Mouse (Mus musculus) thymus, postnatal 0 days (tissue): ENCODE results near the gene Mier1. TPM values are rescaled to one million over a fixed set of nuclear protein-coding genes. Genes with fewer than 3 reads are reported as not detected.
A peak's percentile ranks its signal among the peaks of the same experiment; 100 is the strongest.

Experiments
- DNase-seq: peaks from one replicate; pipeline ENCODE4 v3.0.0-alpha.2; 2015; ENCODE audit warnings: low spot score
- polyA plus RNA-seq: library from polyadenylated mRNA; unstranded; fragments of >200 nt; fragmentation: Nextera tagmentation; extraction: Ambion mirVana; gene quantifications from 2 replicates; pipeline ENCODE4 v1.2.1, GENCODE M21; 2015

The Mier1 gene
- 116 and 169 TPM in 2 replicates for polyA plus RNA-seq

DNA sequence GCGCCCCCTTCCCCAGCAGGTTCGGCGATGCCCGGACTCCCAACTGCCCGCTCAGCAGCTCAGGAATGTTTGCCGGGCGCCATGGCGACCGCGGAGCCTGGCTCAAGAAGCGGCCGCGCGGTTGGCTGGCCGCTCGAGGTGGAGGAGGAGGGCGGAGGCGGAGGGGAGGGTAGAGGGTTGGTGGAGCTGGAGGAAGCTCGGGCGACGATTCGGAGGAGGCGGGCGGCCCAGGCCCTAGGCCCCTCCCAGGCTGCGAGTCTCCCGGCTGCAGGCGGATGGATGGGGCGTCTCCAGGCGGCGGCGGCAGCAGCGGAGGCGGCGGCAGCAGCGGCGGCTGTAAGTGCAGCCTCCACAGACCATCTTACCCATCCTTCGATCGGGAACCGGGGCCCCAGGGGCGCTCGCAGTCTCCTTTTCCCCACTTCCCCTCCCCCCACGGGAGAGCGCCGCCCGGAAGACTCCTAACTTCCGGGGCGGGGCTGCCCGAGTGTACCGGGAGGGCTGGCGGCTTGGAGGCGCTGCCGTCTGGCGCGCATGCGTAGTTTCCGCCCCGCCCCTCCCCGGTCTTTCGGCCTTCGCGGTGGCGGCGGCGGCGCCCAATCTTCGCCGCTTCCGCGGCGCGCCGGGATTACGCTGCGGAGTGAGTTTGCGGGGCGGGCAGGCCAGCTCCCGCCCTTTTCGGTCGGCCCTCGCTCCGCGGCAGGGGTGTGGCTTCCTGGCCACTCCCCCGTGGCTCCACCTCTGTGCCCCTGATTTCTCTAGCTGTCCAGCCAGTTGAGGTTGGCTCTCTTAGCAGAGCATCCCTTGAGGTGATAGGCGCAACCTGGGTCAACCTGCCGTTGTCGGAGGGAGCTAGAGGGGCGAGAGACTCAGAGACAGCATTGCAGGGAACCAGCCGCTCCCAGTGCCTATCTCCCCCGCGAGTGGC is at the start of gene Mier1, which contains the start of gene Wdr78:
Gene Mier1, plus strand, starts transcription at position 207 of the 928 bp plus-strand sequence.
Gene Wdr78, minus strand, starts transcription at position 372 of the 928 bp plus-strand sequence.
- DNase-seq: peak; percentile 98

DNA sequence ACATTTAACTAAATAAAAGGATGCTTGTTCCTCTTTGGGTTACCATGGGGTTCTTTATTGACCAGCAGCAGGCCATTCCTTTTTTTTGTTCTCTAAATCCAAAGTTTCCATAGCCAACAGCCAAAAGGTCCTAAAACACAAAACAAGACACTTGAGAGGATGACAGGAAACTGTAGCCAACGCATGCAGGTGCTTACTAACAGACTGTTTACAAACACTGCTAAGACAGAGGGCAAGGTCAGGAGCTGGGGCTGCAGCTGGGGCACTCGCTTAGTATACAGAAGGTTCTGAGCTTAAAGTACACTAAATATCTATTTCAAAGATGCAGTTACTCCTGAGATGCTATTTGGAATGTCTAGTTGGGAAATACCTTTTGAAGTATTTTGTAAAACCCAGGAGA is 49.8 kb upstream of the Mier1 start:
- peak; percentile 75 for DNase-seq

- DNase-seq: peak; percentile 91
These were observed 49.2 kb upstream of the Mier1 start for GRCm38 (mm10) chr4:103064976-103065375.

DNA sequence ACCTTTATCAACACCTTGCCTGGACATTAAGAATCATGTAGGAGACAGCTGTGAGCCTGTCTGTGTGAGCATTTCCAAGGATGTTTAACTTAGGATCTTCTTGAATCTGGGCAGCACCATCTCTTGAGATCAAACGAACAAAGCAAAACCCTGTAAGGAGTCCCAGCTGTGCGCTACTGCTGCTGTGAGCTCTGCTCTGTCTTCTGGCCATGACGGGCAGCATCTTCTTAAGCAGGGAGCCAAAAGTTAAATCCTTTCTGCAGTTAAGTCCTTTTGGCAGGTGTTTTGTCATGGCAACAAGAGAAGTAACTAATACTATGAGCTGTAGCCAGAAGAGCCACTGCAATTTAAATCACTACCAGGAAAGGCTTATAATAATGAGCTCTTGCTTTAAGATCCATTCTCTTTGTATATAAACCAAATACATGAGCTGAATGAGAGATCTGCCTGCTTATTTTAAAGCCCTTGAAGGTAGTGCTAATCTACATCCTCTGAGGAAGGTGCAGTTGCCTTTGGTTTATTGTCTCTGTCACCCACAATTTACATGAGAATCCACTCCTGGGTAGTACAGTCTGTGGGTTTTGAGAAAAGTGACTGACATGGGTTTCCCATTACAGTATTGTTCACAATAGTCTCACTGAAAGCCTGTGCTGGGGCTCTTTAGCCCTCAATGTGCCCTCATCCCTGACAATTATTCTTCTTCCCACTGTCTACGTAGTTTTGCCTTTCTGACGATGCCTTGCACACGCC is 46.1 kb upstream of the Mier1 start:
- DNase-seq: peak; percentile 64

DNA sequence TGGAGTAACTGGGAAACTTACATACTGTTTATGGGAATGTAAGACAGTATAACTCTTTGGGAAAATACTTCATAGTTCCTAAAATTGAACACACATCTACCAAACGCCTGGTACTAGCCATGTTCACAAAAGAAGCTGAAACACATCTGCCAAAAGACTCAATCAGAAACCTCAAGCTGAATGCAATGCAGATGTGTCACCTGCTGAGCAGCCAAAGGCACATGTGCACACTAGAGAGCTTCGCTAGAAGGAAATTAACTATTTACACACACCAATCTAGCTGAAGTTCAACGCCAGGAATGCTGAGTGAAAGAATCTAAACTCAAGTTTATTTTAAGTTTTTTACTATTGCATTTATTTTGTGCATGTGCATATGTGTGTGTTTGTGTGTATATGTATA is 43.6 kb upstream of the Mier1 start:
- DNase-seq: peak; percentile 68

DNA sequence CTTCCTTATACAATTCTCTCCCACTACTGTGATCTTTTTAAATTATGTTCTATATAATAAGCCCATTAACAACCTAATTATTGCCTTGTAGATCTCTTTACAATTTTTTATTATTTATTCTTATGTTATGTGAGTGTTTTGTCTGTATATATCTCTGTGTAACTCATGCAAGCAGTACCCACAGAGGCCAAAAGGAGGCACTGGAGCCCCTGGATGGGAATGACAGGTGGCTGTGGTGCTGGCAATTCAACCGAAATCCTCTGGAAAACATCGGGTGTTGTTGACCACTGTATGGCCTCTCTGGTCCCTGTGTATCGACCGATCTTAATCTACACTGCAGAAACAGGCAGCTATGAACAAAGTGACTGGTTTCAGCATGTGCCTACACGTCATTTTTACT is 29.0 kb upstream of the Mier1 start:
- no peak for DNase-seq

DNA sequence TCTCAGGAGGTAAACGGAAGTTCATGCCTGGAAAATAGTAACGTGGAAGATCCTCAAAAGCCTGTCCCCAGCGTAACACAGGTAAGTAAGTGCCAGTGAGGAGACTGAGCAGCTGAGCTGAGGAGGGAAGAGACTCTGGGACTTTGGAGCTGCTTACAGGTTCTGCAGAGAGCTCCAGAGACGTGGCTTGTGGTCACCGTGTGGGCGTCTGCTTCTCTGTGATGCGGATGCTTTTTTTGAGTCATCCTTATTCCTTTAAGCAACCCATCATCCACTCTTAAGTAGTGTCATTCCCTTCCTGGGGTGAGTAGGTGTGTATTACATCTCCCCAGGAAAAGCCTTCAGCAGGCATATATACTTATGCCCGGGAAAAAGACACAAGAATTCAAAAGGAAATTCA is 18.3 kb upstream of the Mier1 start:
- DNase-seq: no peak

- no peak for DNase-seq
These were observed 15.7 kb upstream of the Mier1 start for GRCm38 (mm10) chr4:103098532-103098931.

DNA sequence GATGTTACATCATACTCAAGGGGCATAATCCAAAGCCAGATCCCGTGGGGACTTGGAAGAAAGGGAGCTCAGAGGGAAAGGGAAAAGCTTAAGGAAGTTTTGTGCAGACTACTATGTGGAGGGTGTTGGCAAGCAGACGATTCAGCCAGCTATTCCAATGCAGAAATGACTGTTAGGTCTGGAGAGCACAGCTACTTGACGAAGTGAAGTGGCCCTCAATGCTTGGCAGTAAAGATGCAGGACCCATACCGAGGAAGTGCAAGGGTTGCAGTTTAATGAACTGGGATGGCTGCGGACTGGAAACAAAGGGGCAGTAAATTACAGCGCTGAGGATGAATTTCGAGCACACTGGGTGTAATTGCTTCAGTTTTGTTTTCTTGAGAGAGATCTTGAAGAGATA is 1.5 kb upstream of the Mier1 start:
- no peak for DNase-seq

DNA sequence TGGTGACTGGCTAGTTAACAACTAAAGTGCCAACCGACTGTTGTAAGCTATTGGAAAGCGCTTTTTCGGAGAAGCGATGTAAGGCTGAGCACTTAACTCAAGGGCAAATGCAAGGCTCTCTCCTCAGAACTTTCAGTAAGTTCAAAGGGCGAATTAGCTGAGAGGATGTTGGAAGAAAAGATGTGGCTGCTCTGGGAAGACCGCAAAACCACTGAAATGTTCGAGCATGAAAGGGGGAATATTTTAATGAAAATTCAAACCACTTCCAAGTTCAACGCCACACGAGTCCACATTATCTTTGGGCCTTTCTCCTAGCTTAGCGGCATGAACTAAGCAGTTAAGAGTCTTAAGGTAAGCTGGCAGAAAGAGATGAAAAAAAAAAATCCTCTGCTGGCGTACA is 788 bp upstream of the Mier1 start:
- peak; percentile 56 for DNase-seq

DNA sequence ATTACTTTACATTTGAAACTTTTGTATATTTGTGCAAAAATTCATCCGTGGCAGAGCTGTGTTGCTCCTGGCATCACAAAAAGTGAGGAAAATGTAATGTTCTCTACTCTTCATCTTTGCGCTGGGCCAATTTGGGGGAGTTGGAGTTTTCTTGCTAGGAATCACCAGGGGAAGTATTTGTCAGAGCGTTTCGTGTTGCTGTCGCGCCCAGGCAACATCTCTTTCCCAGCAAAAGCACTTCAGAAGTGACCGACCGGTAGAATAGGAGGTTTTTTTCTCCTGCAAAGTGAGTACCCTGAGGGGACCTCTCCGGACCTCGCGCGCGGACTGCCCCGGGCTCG is 4.7 kb downstream of the Mier1 start:
- DNase-seq: no peak

GRCm38 (mm10) chr4:103119229-103120027 is 5.2 kb downstream of the Mier1 start:
- peak; percentile 88 for DNase-seq

DNA sequence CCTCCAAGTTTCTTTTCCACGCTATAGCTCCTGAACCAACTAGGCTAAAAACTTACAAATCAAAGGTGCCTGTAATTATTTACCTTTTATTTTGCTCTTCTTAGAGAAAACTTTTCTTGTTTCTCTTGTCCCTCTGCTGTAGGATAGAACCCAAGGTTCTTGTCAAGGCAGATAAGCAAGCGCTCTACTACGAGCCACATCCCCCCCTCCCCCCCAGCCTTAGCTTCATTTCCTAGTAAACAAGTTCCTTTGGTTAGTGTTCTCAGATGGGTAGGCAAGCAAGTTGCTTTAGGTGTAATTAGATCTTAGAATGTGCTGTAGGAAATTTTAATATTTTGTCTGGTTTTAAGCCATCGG is 5.8 kb downstream of the Mier1 start:
- DNase-seq: peak; percentile 71

DNA sequence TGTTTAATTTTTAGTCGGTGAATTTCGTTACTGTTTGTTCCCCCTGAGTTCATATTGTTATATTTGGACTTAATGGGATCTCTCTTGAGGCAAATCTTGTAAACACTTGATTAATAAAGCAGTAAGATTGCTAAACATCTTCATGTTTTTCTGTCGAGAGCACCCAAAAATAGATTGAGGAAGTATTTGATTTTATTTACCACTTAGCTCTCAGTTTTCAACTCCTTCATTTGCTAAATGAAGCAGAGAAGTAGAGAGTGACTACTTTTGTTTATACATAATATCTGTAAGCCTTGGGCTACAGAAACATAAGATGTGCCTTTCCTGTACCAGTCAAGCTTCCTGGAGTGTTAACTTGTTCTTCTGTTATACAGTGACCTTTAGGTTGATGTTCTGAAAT is 6.2 kb downstream of the Mier1 start:
- DNase-seq: no peak

DNA sequence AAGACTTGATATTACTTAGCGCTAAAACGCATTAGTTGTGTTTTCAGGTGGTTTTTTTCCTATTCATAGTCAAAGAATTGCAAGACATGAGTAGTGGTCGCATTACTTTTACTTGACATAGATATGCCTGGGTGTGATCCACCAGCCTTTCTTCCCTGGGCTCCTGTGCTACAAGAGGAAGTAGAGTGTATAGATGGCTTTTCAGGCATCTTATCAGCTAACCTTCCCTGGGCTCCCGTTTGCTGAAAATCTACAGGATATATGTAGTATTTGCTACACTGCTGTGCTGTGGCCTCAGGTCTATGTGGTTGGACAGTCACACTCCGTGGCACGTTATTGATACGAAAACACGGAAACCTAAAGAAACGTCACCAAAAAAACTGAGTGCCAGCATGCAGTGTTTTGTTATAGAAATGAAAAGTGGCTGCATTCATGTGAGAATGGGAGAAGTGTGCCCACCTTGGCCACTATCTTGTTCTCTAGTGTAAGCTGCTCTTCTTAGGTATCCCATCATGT is 6.7 kb downstream of the Mier1 start:
- peak; percentile 38 for DNase-seq

- DNase-seq: no peak
These were observed 8.9 kb downstream of the Mier1 start for GRCm38 (mm10) chr4:103123086-103123485.

DNA sequence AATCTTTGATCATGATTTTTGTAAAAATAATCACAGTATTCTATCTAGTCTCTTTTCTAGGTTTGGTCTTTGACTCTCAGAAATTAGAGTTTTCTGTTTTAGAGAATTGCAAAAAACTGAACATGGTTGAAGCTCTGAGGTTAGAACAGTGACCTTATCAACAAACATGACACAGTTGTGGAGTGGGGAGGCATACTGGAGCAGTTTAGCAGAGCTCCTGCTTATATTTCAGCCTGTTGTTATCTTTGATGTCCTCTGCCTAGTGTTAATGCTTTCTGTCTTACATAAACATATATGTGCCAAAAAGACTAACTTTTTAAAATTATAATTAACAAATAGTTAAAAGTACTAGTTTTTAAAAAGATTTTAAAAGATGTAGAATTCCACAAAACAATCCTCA is 9.4 kb downstream of the Mier1 start:
- no peak for DNase-seq

GRCm38 (mm10) chr4:103126533-103126932 is 12.3 kb downstream of the Mier1 start:
- DNase-seq: peak; percentile 39

DNA sequence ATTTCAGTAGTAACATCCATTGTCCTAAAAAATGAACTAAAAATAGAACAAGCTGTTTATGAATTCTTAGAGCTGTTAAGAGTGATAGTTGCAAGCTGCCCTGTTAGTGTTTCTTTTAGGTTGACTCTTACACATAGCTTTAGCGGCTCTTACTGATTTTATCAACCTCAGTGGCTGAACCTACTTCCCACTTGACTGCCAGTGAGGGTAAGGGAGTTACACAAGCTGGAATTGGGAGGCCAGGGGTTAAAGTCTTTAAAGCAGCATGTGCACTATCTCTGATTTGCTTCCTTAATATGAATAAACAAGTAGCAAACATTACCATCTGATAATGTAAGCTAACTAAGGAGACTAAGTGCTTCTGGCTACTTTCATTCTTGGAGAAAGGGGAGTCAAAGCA is 22.8 kb downstream of the Mier1 start:
- DNase-seq: no peak

DNA sequence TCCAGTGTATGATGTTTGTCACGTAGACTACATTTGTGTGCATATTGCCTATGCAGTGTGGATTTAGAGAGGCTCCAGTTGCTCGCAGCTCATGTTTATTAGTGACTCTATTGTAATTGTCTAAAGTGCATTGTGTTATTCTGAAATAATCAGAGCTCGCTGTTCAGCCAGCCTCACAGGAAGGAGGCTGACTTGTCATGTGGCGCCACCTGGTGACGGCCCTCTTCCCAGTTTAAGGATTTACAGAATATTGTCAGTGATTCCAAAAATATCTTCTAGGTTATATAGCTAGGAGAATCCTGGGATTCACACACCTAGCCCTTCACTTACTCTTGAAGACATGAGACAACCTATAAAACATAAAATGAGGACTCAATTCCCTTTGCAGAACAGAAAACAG is 32.1 kb downstream of the Mier1 start:
- DNase-seq: peak; percentile 78

GRCm38 (mm10) chr4:103151946-103152345 is 37.8 kb downstream of the Mier1 start:
- no peak for DNase-seq
